Mouse (Mus musculus): Measurements from ENCODE around the gene Plg. TPM values are rescaled to one million over a fixed set of nuclear protein-coding genes. Genes with fewer than 3 reads are reported as not detected.

Plg gene
- total RNA-seq, 1 experiment from 2014 or later: not detected

DNA sequence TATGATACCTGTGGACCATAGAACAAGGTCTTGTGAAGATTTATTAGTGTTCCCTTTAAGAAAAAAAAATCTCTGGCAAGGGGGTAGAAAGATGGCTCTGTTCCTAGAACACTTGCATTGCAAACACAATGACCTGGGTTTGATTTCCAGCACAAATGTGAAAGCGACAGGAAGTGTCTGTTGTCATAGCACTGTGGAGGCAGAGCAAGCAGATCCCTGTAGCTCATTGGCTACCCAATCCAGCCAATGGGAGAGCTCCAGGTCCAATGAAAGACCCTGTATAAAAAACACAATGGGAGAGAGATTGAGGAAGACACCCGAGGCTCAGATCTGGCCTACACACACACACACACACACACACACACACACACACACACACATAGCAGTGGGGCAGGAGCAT lies 4.1 kb downstream of the Plg start:
- ATAC-seq (replicated peaks; ENCODE audit: low read depth, poor library complexity, severe bottlenecking): no peak

DNA sequence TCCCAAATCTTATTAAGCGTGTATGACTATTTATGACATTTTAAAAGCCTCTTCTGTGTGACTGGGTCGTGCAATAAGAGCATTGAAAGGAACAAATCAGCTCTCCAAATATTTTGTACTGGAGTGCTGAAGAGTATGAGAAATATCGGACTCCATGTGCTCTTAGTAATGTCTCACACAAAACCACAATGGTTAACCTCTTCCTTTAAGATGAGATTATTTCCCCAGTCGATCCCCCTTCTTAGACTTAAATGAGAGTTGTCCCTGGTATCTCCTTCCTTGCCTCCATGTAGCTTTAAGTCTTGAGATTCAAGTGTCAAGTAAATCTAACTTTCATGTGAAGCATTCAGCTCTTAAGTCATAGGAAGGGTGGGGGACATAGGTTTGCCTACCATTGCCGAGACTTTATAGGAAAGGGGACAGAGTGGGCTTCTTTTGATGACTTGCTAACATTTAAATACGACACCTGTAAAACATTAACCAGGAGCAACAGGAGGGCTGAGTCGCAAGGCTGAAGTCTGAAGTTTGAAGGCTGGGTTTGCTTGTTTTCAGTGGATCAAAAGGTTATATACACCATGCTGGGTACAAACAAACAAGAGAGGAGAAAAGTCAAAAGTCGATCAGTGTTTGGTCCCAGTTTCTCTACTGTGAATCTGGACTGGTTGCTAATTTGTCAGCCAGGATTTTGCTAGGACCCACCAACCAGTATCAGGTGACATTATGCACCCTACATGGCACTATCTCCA lies 6.8 kb downstream of the Plg start:
- peak; percentile 96 for ATAC-seq (replicated peaks; ENCODE audit: low read depth, poor library complexity, severe bottlenecking)

DNA sequence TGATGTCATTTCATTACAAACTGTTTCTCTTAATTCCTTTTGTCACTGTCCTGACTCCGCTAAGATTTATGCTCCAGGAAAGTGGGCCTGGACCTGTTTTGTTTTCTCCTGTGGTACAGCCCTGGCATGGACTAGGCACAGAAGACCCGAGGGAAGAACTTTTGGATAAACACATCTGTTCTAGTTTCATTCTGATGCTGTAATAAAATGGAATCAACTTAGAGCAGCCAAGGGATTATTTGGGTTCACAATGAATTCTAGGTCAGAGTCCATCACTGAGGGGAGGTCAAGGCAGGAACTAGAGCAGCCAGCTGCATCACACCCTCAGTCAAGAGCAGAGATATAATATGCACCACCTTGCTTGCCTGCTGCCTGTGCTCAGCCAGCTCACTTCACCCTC lies 9.4 kb downstream of the Plg start:
- ATAC-seq (replicated peaks; ENCODE audit: low read depth, poor library complexity, severe bottlenecking): no peak

DNA sequence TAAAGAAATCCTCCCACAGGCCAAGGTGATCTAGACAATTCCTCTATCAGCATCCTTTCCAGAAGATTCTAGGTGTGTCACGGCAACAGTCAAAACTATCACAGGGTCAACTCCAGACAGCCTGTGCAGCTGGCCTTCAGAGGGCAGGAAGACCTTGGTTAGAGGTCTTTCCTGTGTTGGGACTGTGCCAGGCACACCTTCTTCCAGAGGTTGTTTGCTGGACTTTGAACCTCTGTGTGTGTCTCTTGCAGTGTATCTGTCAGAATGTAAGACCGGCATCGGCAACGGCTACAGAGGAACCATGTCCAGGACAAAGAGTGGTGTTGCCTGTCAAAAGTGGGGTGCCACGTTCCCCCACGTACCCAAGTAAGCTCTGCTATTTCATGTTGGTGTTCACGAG lies 9.8 kb downstream of the Plg start:
- ATAC-seq (replicated peaks; ENCODE audit: low read depth, poor library complexity, severe bottlenecking): no peak

DNA sequence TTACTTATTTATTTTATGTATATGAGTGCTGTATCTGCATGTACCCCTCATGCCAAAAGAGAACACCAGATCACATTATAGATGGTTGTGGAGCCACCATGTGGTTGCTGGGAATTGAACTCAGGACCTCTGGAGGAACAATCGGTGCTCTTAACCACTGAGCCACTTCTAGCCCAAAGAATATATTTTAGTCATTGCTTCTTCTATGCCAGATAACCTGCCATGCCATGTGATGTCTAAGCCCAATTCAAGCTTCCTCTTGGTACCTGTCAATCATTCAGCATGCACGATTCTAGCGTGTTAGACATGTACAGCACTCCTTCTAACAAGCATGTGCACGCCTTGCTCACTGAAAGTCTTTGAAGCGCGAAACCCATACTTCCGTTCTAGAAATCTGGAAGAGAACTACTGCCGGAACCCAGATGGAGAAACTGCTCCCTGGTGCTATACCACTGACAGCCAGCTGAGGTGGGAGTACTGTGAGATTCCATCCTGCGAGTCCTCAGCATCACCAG lies 17.8 kb downstream of the Plg start:
- no peak for ATAC-seq (replicated peaks; ENCODE audit: low read depth, poor library complexity, severe bottlenecking)

DNA sequence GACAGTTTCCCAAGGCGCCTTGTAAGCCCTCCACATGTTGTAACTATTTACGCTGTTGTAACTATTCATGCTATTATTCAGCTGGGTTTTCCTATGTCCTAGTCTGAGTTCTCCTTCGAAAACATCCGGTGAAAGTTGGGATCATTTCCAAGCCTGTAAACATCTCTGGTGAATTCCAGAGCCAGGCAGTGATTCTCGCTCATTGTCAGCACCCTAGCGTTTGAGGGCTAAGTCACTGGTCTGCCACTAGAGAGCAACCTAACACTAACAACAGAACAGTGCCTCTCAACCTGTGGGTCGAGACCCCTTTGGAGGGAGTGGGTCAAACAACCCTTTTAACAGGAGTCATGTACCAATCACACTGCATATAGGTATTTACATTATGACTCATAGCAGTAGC lies 25.0 kb downstream of the Plg start:
- no peak for ATAC-seq (replicated peaks; ENCODE audit: low read depth, poor library complexity, severe bottlenecking)

DNA sequence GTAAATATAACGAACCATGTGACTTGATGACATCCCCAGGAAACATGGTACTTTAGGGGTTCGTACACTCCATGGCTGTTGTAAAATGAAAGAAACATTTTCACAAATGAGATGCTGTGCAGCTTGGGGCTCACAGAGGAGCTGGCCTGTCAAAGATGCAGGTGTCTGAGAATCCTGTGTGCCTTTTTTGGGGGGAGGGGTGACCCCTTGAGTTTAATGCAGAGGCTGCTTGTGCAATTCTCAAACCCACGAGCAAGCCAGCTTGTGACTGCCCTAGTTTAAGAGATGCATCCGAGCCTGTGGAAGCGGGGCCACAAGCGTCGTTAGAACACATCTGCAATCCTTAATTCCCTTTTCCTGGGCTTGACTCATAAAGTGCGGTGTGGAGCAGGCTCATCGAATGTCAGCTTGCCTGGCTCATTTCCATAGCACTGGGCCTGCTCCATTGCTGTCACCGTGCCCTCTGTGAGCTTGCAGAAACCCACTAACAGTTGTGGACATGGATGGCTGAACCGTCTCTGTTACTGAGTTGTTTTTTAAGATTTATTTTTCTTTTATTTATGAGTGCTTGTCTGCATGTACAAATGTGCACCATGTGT lies 31.0 kb downstream of the Plg start:
- ATAC-seq (replicated peaks; ENCODE audit: low read depth, poor library complexity, severe bottlenecking): no peak

DNA sequence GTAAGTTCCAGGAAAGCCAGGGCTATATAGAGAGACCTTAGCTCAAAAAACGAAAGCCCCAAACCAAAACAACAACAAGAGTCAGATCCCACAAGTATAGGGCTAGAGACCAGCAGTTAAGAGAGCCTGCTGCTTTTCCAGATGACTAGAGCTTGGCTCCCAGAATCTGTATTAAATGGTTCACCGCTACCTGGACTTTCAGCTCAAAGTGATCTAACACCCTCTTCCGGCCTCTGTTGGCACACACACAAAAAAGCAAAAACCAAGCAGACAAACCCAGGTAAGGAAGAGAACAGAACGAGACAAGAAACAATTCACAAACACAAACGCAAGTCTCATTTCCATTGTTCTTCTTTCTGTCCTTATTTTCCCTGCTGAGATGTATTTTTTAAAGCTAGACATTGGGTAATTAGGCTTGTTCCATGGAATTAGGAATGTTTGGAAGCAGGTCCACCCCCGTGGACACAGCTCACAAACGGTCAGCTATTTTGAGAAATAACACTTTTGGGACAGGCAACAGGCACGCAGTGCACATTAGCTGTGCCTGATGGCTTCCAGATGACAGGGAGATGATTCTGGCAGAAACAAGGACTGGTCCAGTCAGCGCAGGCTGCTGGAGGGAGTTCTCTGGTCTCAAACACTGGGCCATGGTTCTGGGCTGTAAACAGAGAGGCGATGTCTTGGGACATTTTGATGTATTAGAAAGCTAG lies 33.9 kb downstream of the Plg start:
- ATAC-seq (replicated peaks; ENCODE audit: low read depth, poor library complexity, severe bottlenecking): no peak

DNA sequence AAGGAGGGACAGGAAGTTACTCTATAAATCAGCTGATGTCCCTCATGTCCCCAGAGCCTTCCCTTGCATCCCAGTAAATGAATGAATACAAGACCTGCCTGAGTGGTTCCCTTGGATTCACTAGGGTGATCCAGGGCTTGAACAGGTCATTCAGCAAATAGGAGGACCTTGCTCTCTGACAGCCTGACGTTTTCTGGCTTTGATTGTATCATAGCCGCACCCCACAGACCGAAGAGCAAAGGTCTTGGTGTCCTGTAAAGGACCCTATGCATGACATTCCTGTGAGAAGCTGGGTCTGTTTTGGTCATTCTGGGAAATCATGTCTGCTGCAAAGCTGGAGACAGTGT lies 34.5 kb downstream of the Plg start:
- ATAC-seq (replicated peaks; ENCODE audit: low read depth, poor library complexity, severe bottlenecking): no peak

DNA sequence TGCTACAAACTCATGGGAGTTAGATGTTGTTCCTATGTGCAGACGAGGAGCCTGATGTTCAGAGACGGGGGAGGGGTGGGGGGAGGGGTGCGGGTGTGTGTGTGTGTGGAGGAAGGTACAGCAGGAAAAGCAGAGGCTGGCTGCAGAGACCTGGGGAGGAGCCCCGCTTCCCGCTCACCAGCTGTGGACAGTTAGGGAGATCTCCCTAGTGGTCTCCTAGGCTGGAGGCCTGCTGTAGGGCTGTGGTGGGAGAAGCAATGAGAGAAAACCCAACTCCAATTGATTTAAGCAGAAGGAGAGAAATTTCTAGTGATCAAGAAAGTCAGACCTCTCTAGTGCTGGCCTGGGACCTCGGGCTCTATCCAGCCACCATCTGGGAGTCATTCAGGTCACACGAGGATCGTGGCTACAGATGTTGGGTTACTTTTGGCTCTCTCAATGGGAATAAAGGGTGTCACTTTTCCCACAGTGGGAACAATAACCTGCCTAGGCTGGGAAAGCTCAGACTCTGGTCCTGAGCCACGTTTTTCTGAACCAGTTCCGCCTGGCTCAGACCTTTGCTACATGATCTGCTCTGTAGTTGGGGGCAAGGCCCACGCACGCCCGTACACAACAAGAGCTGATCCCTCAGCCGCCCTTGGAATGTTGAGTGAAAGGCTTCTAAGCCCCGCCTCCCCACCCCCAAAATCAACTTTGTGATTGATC lies 36.8 kb downstream of the Plg start:
- ATAC-seq (replicated peaks; ENCODE audit: low read depth, poor library complexity, severe bottlenecking): no peak

DNA sequence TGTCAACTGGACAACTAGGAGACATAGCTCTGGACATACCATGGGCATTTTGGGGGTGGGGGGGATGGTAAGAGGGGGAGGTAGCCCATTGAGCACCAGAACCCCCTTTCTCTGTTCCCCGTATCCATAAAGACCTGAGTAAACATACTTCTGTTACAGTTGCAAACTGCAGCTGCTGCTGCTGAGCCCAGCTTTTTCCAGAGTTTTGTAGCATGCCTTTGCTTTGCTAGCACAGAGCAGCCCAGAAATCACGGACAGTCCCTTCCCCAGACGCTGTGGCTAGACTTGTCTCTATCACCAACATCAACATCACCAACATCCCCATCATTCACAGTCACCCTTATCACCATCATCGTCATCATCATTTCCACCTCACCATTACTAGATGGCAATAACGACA lies 37.3 kb downstream of the Plg start:
- ATAC-seq (replicated peaks; ENCODE audit: low read depth, poor library complexity, severe bottlenecking): no peak

DNA sequence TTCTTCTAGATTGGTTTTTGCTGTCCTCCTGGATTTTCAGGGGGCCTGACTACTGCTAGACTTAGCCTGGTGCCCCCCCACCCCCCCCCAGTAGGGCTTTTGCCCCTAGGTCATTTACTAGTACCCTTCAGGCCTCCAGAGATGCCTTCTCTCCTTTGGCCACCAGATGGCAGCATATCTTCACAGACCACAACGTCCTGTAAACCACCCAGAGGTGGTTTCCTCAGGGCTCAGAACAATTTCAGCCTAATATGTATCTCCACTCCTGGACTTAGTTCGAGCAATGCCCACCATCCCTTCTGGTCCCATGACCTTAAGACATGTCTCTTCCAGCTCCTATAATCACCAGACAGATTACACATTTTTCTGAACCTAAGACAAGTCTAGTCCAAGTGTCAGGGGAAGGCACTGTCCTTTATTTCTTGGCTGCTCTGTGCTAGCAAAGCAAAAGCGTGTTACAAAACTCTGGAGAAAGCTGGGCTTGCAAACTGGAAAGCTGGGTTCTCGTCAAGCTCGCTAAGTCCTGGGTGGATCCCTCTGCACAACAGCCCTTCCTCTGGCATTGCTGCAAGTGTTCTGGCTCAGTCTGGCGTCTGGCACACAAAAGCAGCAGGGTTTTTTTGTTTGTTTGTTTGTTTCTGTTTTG lies 38.0 kb downstream of the Plg start:
- ATAC-seq (replicated peaks; ENCODE audit: low read depth, poor library complexity, severe bottlenecking): peak; percentile 79

DNA sequence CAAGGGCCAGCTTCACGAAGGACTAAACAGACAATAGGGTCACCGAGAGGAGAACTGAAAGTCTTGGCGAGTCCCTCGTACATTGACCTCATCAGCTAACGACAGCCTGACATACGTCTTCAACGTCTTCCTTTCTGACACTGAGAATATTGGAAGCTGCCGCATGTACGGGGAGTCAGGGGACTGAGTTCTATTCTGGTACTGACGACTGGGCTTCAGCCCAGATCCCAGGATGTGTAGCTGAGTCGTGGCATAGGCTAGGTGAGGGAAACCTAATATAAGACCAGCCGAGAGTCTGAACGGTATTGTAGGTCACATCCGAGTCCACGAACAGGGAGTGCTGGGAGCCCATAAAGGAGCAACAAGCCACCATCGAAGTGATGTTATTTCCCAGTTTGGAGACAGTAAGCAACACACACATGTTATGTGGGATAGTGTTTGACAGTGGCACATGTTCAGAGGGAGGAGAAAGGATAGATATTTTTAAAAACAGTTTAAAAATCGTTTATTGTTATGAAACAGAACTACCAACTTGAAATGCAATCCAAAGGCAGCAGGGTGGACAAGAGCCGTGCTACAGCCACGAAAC lies 41.2 kb downstream of the Plg start:
- no peak for ATAC-seq (replicated peaks; ENCODE audit: low read depth, poor library complexity, severe bottlenecking)

DNA sequence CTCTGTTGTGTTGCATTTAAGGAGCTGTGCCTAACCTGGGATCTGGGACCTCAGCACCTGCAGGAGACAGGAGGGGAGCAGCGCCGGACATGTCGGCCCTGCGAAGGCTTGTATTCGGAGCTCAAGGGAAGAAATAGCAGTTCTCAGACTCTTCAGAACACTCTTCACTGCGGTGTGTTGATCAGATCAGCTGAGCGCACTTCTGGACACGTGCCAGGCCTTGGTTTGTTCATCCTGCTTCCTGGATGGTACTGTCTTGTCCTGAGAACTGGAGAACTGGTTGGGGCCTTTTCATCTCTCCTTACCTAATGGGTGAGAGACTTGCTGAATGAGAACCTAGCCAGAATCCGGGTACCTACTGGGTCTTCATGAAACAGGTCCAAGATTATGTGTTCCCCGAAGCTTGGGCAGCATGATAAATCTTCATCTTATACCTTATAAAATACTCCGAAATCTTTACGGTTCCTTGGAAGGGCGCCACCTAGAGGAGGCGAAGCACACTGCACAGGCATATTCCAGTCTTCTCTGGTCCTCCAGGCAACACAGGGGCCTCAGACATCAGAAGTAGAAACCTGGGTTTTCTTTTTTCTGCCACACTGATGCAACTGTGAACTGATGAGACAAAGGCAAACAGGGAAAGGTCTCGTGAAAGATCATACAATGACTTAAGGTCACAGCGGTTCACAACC lies 42.6 kb downstream of the Plg start:
- ATAC-seq (replicated peaks; ENCODE audit: low read depth, poor library complexity, severe bottlenecking): peak; percentile 34; the same call in 1 of the 2 replicates

DNA sequence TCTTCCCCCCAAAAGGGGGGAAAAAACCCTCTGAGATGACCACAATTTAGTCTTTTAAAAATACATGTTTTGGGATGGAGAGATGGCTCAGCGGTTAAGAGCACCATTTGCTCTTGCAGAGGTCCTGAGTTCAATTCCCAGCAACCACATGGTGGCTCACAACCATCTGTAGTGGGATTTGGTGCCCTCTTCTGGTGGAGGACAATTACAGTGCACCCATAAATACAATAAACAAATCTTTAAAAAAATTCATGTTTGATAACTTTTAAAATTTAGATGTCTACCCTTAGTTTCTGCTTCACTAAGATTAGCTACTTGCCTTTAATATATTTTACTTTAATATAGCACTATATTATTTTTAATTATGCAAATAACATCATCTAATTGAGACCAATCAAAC lies 43.7 kb downstream of the Plg start:
- ATAC-seq (replicated peaks; ENCODE audit: low read depth, poor library complexity, severe bottlenecking): no peak

DNA sequence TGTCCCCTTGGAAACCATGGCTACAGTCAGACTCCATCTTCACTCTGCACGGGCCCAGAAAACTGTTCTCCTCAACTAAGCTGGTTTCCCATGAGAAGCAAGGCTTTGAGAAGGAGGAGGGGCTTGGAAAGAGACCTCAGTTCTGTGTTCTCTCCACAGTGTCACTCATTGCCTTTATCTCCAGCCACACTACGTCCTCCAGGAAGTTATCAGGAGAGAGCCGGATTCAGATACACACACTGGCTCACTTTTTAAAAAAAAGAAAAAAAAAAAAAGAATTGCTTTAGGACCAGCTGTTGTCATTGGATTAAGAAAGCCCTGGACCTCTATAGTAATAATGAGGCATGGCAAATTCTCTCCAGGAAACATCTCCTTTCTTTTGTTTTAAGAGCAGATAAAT lies 48.7 kb downstream of the Plg start:
- peak; percentile 95 for ATAC-seq (replicated peaks; ENCODE audit: low read depth, poor library complexity, severe bottlenecking)

DNA sequence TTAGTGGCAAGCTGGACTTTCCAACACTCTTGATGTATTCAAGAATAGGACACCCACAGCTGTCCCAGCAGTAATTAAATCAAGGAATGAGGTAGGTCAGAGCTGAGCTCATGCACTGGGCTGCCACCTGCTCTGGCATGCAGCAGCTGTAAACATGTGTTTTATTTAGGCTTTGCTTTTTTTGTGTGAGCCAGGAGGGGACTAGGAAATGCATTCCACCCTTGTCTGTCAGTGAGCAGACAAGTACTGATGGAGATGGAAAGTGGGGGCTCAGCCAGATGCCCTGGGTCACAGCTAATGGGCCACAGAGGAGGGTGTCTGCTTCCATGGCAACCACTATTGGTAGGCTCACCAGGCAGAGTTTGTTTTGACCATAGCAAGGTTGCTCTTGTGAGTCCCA lies 50.0 kb downstream of the Plg start:
- no peak for ATAC-seq (replicated peaks; ENCODE audit: low read depth, poor library complexity, severe bottlenecking)

DNA sequence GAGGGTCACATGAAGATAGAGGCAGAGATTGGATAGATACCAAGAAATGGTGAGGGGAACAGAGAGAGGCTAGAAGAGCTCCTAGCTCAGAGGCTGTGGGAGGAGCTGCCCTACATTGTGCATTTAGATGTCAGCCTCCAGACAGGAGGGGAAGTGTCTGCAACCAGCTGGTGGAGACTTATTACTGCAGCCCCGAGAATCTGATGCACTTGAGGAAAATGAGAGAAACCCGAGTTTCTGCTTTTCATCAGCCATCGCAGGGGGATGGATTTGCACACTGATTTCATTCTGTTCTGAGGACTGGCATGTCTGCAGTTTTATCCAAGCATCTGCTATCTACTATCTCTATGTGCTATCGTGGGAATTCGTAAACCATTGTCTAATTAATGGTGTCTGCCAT lies 53.3 kb downstream of the Plg start:
- 0 out of 2 replicates have a peak, but pooled peaks have one; percentile 9 for ATAC-seq (replicated peaks; ENCODE audit: low read depth, poor library complexity, severe bottlenecking)

DNA sequence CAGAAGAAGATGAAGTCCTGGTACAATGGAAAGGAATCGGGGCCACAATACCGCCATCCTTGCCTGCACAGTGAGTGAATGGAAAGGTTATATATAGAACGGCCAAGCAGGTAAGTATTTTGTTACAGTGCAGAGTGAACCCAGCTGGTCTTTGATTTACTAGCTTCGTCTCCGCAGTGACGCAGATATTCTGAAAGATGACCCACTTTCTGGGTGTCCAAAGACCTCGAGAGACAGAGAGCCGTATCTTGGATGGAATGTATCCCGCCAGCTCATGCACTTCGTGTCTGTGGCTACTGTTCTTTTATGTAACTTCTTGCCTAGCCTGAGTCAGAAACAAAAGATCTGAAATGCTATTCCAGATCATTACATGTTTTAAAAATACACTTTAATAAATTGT lies 59.4 kb downstream of the Plg start:
- ATAC-seq (replicated peaks; ENCODE audit: low read depth, poor library complexity, severe bottlenecking): no peak

All from common myeloid progenitor, adult 5-6 weeks (primary cell).